Mouse (Mus musculus): Measurements from ENCODE around the gene Trim69.

DNA sequence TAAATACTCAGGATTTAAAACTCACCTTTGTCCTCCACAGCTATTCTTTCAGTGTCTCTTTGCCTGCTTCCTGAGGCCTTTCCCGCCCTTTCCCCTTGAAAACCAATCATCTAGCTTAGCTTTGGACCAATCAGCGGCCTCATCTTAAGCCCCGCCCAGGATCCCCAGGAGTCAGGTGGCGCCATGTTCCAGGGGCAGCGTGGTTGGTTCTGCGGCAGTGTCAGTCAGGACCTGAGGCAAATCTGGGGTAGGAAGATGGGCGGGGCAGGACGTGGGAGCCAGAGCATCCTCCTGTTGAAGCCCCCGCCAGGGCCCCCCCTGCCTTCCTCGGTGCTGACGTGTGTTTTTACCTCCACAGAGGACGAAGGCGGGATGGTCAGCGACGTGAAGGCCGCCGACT is 25.6 kb downstream of the Trim69 start, which contains the start of the genes Patl2 and Terb2:
- TF ChIP-seq CTCF (IDR thresholded peaks at IDR 0.05; ENCODE audit: low read depth) (no peak), EP300 (IDR thresholded peaks at IDR 0.05; ENCODE audit: low read depth) (no peak)
